Mouse (Mus musculus) C2C12 (cell line): Measurements from ENCODE around the gene Cog1.

ENCODE experiments used
- CTCF ChIP-seq: IDR thresholded peaks from one replicate; pipeline ENCODE4 v1.5.1; 2011; ENCODE audit not compliant: control insufficient read depth, insufficient read depth, insufficient read length
- MAX ChIP-seq: IDR thresholded peaks from one replicate; pipeline ENCODE4 v1.6.1; 2011; ENCODE audit warnings: mild to moderate bottlenecking, control low read depth

DNA sequence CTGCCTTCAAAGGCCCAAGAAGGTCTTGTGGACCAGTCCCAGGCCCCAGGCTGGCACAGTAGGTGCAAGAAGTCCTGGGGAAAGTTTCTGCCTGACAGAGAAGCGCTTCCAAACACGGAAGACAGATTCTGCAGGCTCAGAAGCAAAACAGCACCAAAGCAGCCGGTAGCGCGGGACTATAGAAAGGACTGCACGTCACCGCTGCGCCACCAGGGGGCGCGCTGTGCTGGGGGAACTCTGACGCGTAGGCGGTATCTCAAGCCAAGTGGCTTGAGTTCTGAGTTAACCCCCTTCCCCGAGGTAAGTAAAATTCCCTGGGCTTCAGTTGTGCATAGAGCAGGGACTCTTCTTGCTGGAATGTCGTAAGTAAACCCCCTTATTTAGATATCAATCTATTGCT lies 817 bp upstream of the Cog1 start:
- TF ChIP-seq MAX (no peak), CTCF (peak; percentile 67)
